Mouse (Mus musculus) E14TG2a.4 (cell line): ENCODE data around the gene Sgo2b.

Experiments used
- CTCF ChIP-seq: conservative IDR thresholded peaks from 2 replicates; pipeline ENCODE4 v1.5.1; 2014; ENCODE audit warnings: low read length
- NANOG ChIP-seq: IDR thresholded peaks from 2 replicates; pipeline ENCODE4 v1.6.1; 2014; ENCODE audit warnings: borderline replicate concordance, low read length, mixed read lengths
- POU5F1 ChIP-seq: IDR thresholded peaks from 2 replicates; pipeline ENCODE4 v1.6.1; 2014; ENCODE audit warnings: low read length, borderline replicate concordance

- TF ChIP-seq CTCF: no peak
- TF ChIP-seq POU5F1: no peak
- TF ChIP-seq NANOG: no peak
Observed at GRCm38 (mm10) chr8:63876949-63877348, 75.1 kb downstream of the Sgo2b start.
